Mouse (Mus musculus): ENCODE data around the gene Ccdc57.

The Ccdc57 gene

GRCm38 (mm10) chr11:120777123-120777522, 155.5 kb downstream of the Ccdc57 start:
- DNase-seq, result peak; percentile 0
